Mouse (Mus musculus) ES-E14 (cell line): ENCODE results near the gene Myo1f. TPM values are rescaled to one million over a fixed set of nuclear protein-coding genes. Genes with fewer than 3 reads are reported as not detected.

Source experiments
- DNase-seq: peaks from one replicate; pipeline ENCODE4 v3.0.0-alpha.2; 2013; ENCODE audit warnings: low read depth, low spot score
- H3K27ac ChIP-seq: 2 replicates; pipeline ENCODE4 v1.5.1; 2012; ENCODE audit warnings: low read depth, mild to moderate bottlenecking, low read length, moderate library complexity, mixed read lengths; ENCODE audit not compliant: poor library complexity, insufficient read depth, severe bottlenecking
- H3K36me3 ChIP-seq: 2 replicates; pipeline ENCODE4 v1.6.1; 2012; ENCODE audit warnings: mild to moderate bottlenecking, low read length, moderate library complexity, mixed read lengths; ENCODE audit not compliant: control insufficient read depth, poor library complexity, insufficient read depth, severe bottlenecking
- H3K4me1 ChIP-seq, 2 experiments: fragments of 150-350 bp in 1 of 2; sonication (generic) in 1 of 2; 2 replicates each; pipeline ENCODE4 v1.6.1; 2012; ENCODE audit warnings: low read length in 2 of 2, mild to moderate bottlenecking in 1 of 2, mixed read lengths in 1 of 2; ENCODE audit not compliant: control insufficient read depth in 2 of 2, insufficient read depth in 2 of 2, poor library complexity in 1 of 2
- H3K4me3 ChIP-seq, 2 experiments: fragments of 150-350 bp in 1 of 2; sonication (generic) in 1 of 2; 2 replicates each; pipeline ENCODE4 v1.5.1; 2012; ENCODE audit warnings: low read length in 2 of 2, low read depth in 1 of 2, mild to moderate bottlenecking in 1 of 2, mixed read lengths in 1 of 2; ENCODE audit not compliant: insufficient read depth in 1 of 2, poor library complexity in 1 of 2, severe bottlenecking in 1 of 2
- H3K9ac ChIP-seq: 2 replicates; pipeline ENCODE4 v1.6.1; 2012; ENCODE audit warnings: low read depth, mild to moderate bottlenecking, low read length, mixed read lengths; ENCODE audit not compliant: poor library complexity, insufficient read depth, severe bottlenecking
- H3K9me3 ChIP-seq: fragments of 150-350 bp; sonication (generic); 2 replicates; pipeline ENCODE4 v1.6.1; 2012; ENCODE audit warnings: low read depth, mild to moderate bottlenecking, low read length; ENCODE audit not compliant: control insufficient read depth, insufficient read depth
- CHD2 ChIP-seq: IDR thresholded peaks from 2 replicates; pipeline ENCODE4 v1.6.1; 2014; ENCODE audit warnings: mild to moderate bottlenecking, low read depth, low read length, inconsistent platforms
- HCFC1 ChIP-seq: IDR thresholded peaks from 2 replicates; pipeline ENCODE4 v1.6.1; 2012; ENCODE audit warnings: low read length, inconsistent platforms, borderline replicate concordance; ENCODE audit not compliant: insufficient read depth
- MAFK ChIP-seq: IDR thresholded peaks from 2 replicates; pipeline ENCODE4 v1.6.1; 2014; ENCODE audit warnings: mild to moderate bottlenecking, low read depth, low read length, inconsistent platforms; ENCODE audit not compliant: insufficient read depth
- ZC3H11A ChIP-seq: IDR thresholded peaks from 2 replicates; pipeline ENCODE4 v1.6.1; 2012; ENCODE audit warnings: low read depth, mild to moderate bottlenecking, inconsistent platforms, low read length, borderline replicate concordance
- ZNF384 ChIP-seq: IDR thresholded peaks from 2 replicates; pipeline ENCODE4 v1.6.1; 2012; ENCODE audit warnings: low read depth, low read length, inconsistent platforms
- in situ Hi-C, 2 experiments: fragments of 600-800 bp; cut with MboI; formaldehyde crosslinking; loops; one replicate each; pipeline ENCODE4 v1.15.1; 2025; ENCODE audit warnings: low sequenced_read_pairs in 2 of 2, inconsistent platforms in 1 of 2; ENCODE audit not compliant: unreplicated experiment in 2 of 2
- total RNA-seq: library from RNA; depleted of rRNA; stranded (reverse); fragments of 300-350 nt; gene quantifications from 2 replicates; pipeline ENCODE4 v1.2.3, GENCODE M21; 2012

The Myo1f gene
- total RNA-seq, 1 experiment = 11.9 TPM

DNA sequence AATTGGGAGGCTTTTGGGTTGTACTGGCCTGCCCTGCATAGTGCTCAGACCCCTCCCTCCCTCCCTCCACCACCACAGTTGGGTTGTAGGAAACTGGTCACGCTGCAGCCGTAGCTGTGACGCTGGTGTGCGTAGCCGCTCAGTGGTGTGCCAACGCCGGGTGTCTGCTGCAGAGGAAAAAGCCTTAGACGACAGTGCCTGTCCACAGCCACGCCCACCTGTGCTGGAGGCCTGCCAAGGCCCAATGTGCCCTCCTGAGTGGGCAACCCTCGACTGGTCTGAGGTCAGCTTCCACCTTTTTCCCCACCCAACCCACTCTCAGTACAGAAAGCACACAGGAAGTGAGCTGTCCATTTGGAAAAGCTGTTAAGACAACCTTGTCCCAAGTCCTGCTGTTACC lies 5.1 kb upstream of the Myo1f start:
- in situ Hi-C loops = no loop called here
- H3K27ac ChIP-seq = no peak overlapping the region
- no peaks in the 10 kb centered on the region for H3K9me3 ChIP-seq
- H3K36me3 ChIP-seq = no peaks in the 10 kb centered on the region
- no peak overlapping the region for H3K4me3 ChIP-seq
- no peak for TF ChIP-seq ZNF384
- no peak for TF ChIP-seq ZC3H11A
- TF ChIP-seq MAFK = no peak
- TF ChIP-seq CHD2 = no peak
- no peak for TF ChIP-seq HCFC1
- no peak overlapping the region for H3K9ac ChIP-seq
- DNase-seq = no peak
- peaks cover 0 to 5% of the 10 kb centered on the region in 2 experiments; a peak in 1 of 4 replicates for H3K4me1 ChIP-seq

DNA sequence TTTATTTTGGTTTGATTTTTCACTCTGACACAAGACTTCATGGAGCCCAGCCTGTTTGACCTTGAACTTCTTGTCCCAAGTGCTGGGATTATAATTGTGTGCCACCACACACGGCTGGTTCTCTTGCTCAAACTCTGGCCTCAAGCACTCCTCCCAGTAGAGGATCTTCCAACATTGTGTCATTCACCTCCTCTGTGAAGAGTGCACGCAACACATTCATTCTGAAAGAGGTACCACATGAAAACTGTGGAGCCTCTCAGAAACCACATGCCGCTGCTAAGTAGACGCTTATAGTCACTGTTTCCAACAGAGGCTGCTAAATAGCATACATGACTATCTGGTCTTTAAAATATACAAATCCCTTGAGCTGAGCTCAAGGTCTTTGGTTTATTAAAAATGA lies 3.4 kb upstream of the Myo1f start:
- TF ChIP-seq CHD2 (no peak), HCFC1 (no peak), ZNF384 (no peak), ZC3H11A (no peak), MAFK (no peak)
- no peak overlapping the region for H3K27ac ChIP-seq
- H3K4me1 ChIP-seq = peaks cover 0 to 5% of the 10 kb centered on the region in 2 experiments; a peak in 1 of 4 replicates
- no peak overlapping the region for H3K4me3 ChIP-seq
- H3K36me3 ChIP-seq = no peaks in the 10 kb centered on the region
- no peak for DNase-seq
- no peaks in the 10 kb centered on the region for H3K9me3 ChIP-seq
- in situ Hi-C loops = no loop called here
- H3K9ac ChIP-seq = no peak overlapping the region

DNA sequence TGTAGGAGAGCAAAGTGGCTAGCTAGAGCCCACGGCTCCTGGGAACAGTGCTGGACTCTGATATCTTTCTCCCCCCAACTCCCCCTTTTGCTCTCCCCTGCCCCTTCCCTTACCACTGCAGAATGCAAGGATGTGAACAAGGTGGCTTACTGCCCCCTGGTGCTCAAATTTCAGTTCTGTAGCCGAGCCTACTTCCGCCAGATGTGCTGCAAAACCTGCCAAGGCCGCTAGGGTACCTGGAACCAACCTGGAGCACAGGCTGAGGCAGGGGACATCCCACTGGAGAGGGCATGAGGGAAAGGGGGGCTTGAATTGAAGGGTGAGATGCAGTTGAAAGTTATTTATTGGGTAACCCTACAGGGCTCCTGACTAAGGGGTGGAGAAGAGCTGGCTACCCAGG lies 2.5 kb upstream of the Myo1f start:
- in situ Hi-C loops = no loop called here
- Histone ChIP-seq H3K4me3 (no peak overlapping the region), H3K4me1 (peaks cover 0 to 5% of the 10 kb centered on the region in 2 experiments; a peak in 1 of 4 replicates), H3K36me3 (no peaks in the 10 kb centered on the region), H3K9ac (no peak overlapping the region), H3K27ac (no peak overlapping the region), H3K9me3 (no peaks in the 10 kb centered on the region)
- DNase-seq = peak; percentile 78
- TF ChIP-seq CHD2 = no peak
- TF ChIP-seq MAFK = no peak
- no peak for TF ChIP-seq HCFC1
- no peak for TF ChIP-seq ZNF384
- peak; percentile 63; the same call in 1 of the 2 replicates for TF ChIP-seq ZC3H11A

DNA sequence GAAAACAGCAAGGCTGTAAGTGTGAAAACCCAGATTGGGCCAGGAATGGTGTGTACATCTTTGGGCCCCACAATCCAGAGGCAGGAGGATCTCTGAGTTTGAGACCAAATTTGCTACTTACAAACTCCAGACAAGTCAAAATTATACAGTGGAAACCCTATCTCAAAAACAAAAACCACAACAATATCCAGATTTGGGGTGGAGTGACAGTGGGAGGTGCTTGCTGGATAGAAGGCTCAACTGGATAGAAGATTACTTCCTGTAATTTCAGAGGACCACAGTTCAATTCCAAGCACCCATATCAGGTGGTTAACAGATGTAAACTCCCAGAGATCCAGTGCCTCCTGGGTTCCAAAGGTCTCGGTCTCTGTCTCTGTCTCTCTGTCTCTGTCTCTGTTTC lies 971 bp upstream of the Myo1f start:
- Histone ChIP-seq H3K9ac (no peak overlapping the region), H3K36me3 (no peaks in the 10 kb centered on the region), H3K27ac (no peak overlapping the region), H3K4me1 (peaks cover 0 to 5% of the 10 kb centered on the region in 2 experiments; a peak in 1 of 4 replicates), H3K9me3 (no peaks in the 10 kb centered on the region), H3K4me3 (no peak overlapping the region)
- DNase-seq = no peak
- TF ChIP-seq HCFC1 (no peak), CHD2 (no peak), ZNF384 (no peak), ZC3H11A (no peak), MAFK (no peak)
- in situ Hi-C loops = no loop called here

DNA sequence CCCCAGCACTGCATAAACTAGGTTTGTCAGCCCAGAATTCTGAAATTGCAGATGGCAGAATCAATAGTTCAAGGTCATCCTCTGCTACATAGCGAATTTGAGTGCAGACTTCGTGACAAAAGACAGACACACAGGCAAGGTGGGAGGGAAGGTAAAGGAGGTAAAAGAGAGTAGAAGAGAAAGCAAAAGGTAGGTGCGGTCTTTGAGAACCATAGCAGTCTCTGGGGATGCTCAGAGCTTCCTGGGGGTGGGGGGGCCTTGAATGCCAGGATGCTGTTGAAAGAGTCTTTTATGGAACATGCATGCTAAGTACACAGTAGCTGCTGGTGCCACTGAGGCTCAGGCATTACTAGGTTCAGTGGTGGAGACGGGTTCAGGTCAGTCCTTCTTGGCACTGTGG lies 2.4 kb downstream of the Myo1f start:
- H3K27ac ChIP-seq = no peak overlapping the region
- TF ChIP-seq HCFC1 (no peak), CHD2 (no peak), ZC3H11A (no peak), MAFK (no peak), ZNF384 (no peak)
- no peaks in the 10 kb centered on the region for H3K9me3 ChIP-seq
- in situ Hi-C loops = no loop called here
- no peaks in the 10 kb centered on the region for H3K4me1 ChIP-seq
- no peak overlapping the region for H3K9ac ChIP-seq
- H3K4me3 ChIP-seq = no peak overlapping the region
- H3K36me3 ChIP-seq = no peaks in the 10 kb centered on the region
- DNase-seq = no peak
